Mouse (Mus musculus) bone marrow macrophage, adult 2 months (primary cell): ENCODE results near the gene B4galt1. TPM values are rescaled to one million over a fixed set of nuclear protein-coding genes. Genes with fewer than 3 reads are reported as not detected.

Experiments used
- H3K27ac ChIP-seq: 2 replicates; pipeline ENCODE4 v1.5.1; 2012; ENCODE audit warnings: low read depth, low read length; ENCODE audit not compliant: insufficient read depth
- H3K4me1 ChIP-seq: 2 replicates; pipeline ENCODE4 v1.6.1; 2012; ENCODE audit warnings: low read length; ENCODE audit not compliant: control insufficient read depth, insufficient read depth
- H3K4me3 ChIP-seq: 2 replicates; pipeline ENCODE4 v1.5.1; 2012; ENCODE audit warnings: mild to moderate bottlenecking, low read length, moderate library complexity; ENCODE audit not compliant: insufficient read depth
- CTCF ChIP-seq: IDR thresholded peaks from 2 replicates; pipeline ENCODE4 v1.5.1; 2012; ENCODE audit warnings: low read depth, mild to moderate bottlenecking, low read length, moderate library complexity
- POLR2A ChIP-seq: IDR thresholded peaks from 2 replicates; pipeline ENCODE4 v1.6.1; 2012; ENCODE audit warnings: mild to moderate bottlenecking, low read depth, low read length, borderline replicate concordance
- polyA plus RNA-seq: library from polyadenylated mRNA; stranded (reverse); fragments of >200 nt; gene quantifications from 2 replicates; pipeline ENCODE4 v1.2.4, GENCODE M21; 2012; ENCODE audit not compliant: missing spikeins, insufficient read depth, insufficient read length

B4galt1 gene
- polyA plus RNA-seq, 1 experiment = 75.9 TPM

DNA sequence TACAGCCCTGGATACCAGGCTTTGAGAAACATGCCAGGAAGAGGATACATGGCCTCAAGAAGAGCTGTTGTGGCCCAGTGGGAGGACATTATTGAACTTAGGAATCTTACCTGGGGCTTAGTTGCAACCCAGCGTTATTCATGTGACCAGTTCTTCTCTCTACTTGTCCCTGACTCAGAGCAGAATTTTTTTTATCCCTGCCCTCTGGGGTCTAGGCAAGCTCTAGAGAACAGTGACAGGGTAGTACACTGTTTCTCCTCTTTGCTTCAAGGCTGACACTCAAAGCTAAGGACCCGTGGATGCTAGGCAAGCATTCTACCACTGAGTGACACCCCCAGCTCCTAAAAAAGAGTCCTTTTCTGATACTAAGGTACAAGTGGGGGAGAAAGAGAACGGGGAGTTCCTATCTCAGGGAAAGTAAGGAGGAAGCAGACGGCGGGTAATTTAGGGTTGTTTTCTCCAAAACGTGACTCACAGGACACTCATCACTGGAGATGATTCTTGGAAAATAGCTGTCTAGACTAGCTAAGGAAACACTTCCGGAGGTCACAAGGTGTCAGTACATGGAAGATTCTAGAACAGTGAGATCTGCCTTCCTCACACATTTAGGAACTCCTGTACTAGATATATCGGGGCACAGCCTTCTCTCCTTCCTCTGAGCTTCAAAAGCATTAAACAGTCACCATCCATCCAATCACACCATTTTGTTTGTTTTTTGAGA, 32.3 kb downstream of the B4galt1 start:
- H3K4me3 ChIP-seq = no peak overlapping the region
- no peak for TF ChIP-seq CTCF
- no peak overlapping the region for H3K27ac ChIP-seq
- H3K4me1 ChIP-seq = peaks cover 63% of the 10 kb centered on the region

GRCm38 (mm10) chr4:40820903-40821302, 32.9 kb downstream of the B4galt1 start:
- no peak overlapping the region for H3K27ac ChIP-seq
- no peak overlapping the region for H3K4me3 ChIP-seq
- H3K4me1 ChIP-seq = peaks cover 67% of the 10 kb centered on the region
- no peak for TF ChIP-seq POLR2A
- TF ChIP-seq CTCF = no peak

GRCm38 (mm10) chr4:40820024-40820423, 33.8 kb downstream of the B4galt1 start:
- Histone ChIP-seq H3K4me1 (peaks cover 65% of the 10 kb centered on the region), H3K27ac (no peak overlapping the region), H3K4me3 (no peak overlapping the region)
- TF ChIP-seq CTCF = no peak
- TF ChIP-seq POLR2A = no peak

GRCm38 (mm10) chr4:40819151-40819550, 34.7 kb downstream of the B4galt1 start:
- TF ChIP-seq POLR2A = no peak
- TF ChIP-seq CTCF = no peak
- Histone ChIP-seq H3K4me3 (no peak overlapping the region), H3K27ac (no peak overlapping the region), H3K4me1 (peaks cover 59% of the 10 kb centered on the region)

- no peak overlapping the region for H3K27ac ChIP-seq
- no peak for TF ChIP-seq CTCF
- no peak for TF ChIP-seq POLR2A
- no peak overlapping the region for H3K4me3 ChIP-seq
- H3K4me1 ChIP-seq = peaks cover 54% of the 10 kb centered on the region
Measured at GRCm38 (mm10) chr4:40818421-40818820, 35.4 kb downstream of the B4galt1 start.

DNA sequence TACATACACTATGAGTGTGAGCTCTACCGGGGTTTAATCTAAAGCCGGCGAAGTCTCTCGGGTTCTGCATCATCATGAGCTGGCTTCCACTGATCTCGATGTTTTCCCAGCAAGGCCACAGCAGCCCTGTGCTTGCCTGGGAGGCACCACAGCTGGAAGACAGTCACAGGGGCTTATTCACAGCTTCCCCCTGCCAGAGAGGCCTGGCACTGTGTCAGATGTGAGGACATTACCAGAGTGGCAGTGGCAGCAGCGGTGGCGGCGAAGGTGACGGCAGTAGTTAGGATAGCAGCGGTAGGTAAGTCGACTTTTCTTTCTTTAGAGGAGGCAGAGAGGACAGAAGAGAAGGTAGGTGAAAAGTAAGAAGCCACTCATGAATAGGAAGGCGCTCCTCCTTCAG, 35.9 kb downstream of the B4galt1 start:
- peaks cover 52% of the 10 kb centered on the region for H3K4me1 ChIP-seq

DNA sequence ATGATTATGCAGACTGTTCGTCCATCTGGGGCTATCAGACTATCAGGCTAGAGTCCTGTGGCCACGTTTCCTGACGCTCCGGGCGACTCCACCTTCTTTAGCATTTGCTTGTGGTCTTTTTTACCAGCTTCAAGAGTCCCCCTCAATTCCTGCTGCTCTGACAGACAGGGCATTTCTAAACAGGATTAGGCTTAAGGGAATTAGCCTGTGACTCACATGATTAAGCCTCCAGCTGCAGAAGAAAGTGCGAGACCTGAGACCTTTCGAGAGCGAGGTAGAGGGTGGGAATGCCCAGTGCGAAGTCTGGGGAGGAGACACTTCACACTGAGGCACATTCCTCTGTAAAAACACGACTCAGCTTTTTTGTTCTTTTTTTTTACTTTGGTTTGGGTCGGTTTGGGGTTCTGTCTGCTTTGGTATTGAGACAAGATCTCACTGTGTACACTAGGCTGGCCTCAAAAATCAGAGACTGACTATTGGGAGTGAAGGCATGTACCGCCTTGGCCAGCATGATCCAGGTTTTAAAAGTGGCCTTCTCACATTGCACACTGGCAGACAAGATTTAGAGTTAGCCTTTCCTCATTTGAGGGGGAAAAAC, 37.9 kb downstream of the B4galt1 start:
- H3K4me3 ChIP-seq = no peak overlapping the region
- peak overlapping the region; percentile 86 for H3K27ac ChIP-seq
- no peak for TF ChIP-seq POLR2A
- no peak for TF ChIP-seq CTCF
- H3K4me1 ChIP-seq = peaks cover 42% of the 10 kb centered on the region

More for the DNA sequence above, 35.9 kb downstream of the B4galt1 start:
- H3K4me3 ChIP-seq = no peak overlapping the region
- TF ChIP-seq CTCF = no peak
- TF ChIP-seq POLR2A = no peak
- H3K27ac ChIP-seq = no peak overlapping the region

DNA sequence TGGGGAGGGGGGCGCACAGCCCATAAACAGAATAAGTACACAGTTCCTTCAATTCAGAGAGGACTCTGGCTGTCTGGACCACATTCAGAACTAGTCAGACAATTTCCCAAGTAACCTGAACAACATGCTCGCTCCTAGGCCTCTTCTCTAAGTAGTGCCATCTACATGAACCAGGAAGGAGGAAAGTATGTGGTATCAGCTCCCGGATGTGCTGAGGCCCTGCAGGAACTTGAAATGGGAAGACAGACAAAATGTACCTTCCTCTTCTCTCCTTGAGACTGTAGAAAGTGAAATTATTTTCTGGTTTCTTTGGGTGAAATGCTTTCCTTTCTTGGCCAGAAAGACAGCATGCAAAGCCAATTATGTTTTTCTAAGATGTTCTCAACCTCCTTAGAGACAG, 38.7 kb downstream of the B4galt1 start:
- TF ChIP-seq POLR2A = no peak
- TF ChIP-seq CTCF = no peak
- peaks cover 42% of the 10 kb centered on the region for H3K4me1 ChIP-seq
- peak overlapping the region; percentile 86 for H3K27ac ChIP-seq
- peak overlapping the region; percentile 23; the same call in 1 of the 2 replicates for H3K4me3 ChIP-seq

GRCm38 (mm10) chr4:40814359-40814758, 39.4 kb downstream of the B4galt1 start:
- Histone ChIP-seq H3K4me3 (no peak overlapping the region), H3K4me1 (peaks cover 42% of the 10 kb centered on the region), H3K27ac (no peak overlapping the region)
- TF ChIP-seq POLR2A (no peak), CTCF (no peak)

GRCm38 (mm10) chr4:40812891-40813290, 40.9 kb downstream of the B4galt1 start:
- no peak for TF ChIP-seq CTCF
- TF ChIP-seq POLR2A = no peak
- no peak overlapping the region for H3K27ac ChIP-seq
- peaks cover 34% of the 10 kb centered on the region for H3K4me1 ChIP-seq
- no peak overlapping the region for H3K4me3 ChIP-seq

DNA sequence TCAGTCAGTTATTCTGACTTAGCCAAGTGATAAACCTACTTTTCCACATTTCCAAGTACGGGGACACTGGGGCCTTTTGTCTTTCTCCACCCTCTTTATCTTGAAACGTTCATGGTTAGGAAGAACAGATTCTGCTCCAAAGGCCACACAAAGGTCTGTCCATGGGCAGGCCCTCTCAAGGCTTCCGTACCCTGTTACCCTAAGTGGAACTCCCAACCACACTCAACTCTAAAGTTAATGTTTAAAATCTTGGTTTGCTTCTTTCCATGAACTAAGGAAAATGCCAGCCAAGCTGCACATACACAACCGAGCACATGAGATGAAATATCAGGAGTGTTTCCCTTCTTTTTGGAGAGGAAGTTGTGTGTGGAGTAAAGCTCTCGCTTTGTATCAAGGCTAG, 43.3 kb downstream of the B4galt1 start:
- TF ChIP-seq POLR2A (no peak), CTCF (no peak)
- H3K4me3 ChIP-seq = no peak overlapping the region
- H3K27ac ChIP-seq = no peak overlapping the region
- H3K4me1 ChIP-seq = peaks cover 17% of the 10 kb centered on the region
